Mouse (Mus musculus): ENCODE data around the gene Prkn. TPM values are rescaled to one million over a fixed set of nuclear protein-coding genes. Genes with fewer than 3 reads are reported as not detected.
A peak's percentile ranks its signal among the peaks of the same experiment; 100 is the strongest.

The Prkn gene
- total and polyA plus RNA-seq, 3 experiments: 4.8 to 8.8 (median 6.3) TPM

DNA sequence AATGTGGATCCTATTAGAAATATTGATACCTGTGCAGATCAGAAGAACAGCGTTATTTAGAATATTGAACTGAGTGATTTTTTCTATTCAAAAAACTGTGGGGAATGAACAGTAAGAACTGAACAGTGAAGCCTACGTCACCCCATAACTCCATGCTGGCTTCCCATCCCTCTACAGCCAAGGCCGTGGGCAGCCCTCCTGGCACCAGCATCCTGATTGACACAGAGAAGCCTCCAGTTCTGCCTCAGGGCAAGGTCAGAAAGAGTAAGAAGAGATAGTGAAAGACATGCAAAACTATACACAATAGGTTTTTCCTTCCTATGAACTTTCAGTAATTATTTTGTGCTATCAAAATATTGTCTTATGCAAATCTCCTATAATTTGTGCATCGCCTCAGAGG is 557.5 kb downstream of the Prkn start:
- peak; percentile 85 for DNase-seq

GRCm38 (mm10) chr17:11402225-11402875 is 562.2 kb downstream of the Prkn start:
- DNase-seq: no peak

DNA sequence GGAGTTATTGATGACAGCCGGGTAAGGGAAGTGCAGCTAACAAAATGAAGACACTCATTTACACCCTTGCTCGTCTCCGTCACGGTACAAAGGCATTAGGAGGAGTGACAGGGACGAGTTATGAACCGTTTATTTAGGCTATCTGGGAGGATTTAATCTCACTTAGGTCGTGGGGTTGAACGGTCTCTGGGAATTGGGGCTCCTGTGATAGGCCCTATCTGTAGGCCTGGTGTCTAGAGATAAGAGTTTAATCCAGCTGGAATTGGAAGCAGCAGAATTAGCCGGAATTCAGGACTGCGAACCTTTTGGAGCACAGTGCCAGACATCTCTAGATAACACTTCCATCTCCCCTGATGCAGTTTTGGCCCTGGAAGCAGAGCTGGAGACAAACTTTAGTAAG is 571.2 kb downstream of the Prkn start:
- DNase-seq: no peak

- peak; percentile 22 for DNase-seq
Observed at GRCm38 (mm10) chr17:11413688-11414087, 573.5 kb downstream of the Prkn start.

- DNase-seq: no peak
Observed at GRCm38 (mm10) chr17:11414288-11414687, 574.1 kb downstream of the Prkn start.

DNA sequence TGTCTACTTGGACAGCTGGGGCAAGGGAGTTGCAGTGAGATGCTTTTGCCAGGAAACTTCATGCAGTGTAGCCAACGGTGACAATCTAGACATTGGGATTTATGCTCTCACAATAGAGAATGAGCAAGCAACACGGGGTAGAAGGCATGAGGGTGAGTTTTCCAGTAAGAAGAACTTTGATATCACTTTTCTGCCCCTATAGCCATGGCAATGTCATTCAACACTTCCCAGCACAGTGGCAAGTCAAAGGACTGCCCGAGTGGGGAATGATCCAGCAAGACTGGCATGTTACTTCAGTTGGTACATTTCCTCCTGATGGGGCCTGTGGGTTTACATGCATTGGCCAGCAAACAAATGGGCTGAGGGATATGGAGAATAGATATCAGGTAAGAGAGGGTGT is 577.0 kb downstream of the Prkn start:
- no peak for DNase-seq

DNA sequence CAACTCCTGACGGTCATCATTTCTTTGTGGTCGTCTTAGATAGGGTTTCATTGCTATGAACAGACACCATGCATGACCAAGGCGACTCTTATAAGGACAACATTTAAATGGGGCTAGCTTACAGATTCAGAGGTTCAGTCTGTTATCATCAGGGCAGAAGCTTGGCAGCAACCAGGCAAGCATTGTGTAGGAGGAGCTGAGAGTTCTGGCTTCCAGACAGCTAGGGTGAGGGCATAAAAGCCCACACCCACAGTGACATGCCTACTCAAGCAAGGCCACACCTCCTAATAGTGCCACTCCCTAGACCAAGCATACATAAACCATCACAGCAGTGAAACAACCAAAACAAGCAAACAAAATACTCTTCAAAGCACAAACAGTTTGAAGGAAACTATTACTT is 579.3 kb downstream of the Prkn start:
- no peak for DNase-seq

- DNase-seq: no peak
Observed at GRCm38 (mm10) chr17:11420839-11421238, 580.7 kb downstream of the Prkn start.

DNA sequence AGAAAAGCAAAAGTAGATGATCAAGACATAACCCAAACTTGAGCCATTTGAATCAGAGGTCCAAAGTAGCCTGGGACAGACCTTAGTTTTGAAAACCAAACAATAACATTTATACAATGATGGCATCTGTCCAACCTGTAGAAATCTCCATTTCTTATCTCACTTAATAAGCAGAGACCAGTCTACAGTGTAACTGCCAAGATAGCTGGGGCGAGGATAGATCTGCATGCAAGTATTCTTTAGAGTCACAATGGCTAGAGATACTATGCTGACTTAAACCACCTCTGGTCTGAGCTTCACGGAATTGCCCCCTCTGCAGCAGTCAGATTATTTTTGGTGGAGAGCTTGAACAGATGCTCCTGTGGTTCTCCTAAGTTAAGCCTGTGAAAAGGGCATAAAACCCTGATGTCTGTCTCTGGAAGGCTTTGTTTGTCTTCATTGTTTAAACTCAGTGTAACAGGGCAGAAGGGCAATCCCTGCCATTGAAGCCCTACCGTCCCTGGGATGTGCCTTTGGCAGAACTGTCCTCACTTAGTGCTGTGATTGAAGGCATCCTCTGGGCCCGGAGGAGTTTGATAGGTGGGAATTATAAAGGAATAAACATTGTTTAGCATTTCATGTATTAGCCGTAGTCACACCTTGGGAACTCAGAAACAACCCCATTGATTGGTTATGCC is 581.2 kb downstream of the Prkn start:
- no peak for DNase-seq

DNA sequence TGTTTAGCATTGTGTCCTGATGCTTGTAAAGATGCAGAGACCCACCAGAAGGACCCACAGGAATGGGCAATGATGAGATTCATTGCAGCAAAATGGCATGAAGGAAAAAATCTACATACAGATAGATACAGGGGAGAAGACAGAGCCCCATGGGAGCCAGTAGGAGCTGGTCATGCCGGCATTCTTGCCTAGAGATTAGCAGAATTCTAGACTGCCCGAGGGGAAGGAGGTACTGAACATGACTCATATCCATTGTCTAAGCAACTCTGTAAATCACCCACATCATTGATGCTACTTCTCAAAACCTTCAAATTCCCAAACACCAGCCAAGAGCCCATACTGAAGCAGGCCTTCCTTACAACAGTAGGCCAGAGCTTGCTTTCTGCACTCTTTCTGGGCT is 591.1 kb downstream of the Prkn start:
- DNase-seq: no peak

DNA sequence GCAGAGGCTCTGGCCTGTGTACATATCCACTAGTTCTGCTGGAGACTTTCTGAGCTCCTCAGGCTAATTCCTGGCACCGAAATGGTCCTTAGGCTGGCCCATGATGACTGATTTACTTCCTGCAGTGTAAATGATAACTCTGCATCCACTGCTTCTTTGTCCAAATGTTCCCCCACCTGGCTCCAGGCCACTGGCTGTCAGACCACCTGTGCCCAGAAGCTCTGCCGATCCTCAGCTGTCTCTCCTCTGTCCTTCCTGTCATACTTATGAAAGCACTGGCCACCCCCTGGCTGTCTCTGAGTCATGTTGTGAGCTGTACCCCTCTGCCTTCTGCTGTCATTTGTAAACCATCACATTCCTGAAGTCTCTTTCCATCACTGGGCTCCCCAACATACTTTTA is 592.4 kb downstream of the Prkn start:
- no peak for DNase-seq

DNA sequence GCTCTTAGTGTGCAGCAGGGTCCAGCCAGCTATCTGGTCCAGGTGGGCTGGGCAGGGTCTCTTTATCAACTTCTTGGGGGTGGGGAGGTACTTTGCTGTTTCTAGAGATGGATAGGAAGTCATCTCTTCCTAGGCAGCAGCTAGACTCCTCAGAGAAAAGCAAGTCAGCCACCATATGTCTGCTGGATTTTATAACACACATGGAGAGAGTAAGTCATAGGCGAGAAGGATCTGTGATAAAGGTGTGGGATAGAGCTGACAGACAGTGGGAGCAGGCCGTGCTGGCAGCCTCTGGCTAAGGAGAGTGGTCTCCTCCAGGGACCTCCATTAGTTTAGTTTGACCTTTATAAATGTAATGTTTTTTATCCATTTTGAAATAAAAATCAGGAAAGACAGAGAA is 622.5 kb downstream of the Prkn start:
- no peak for DNase-seq

- no peak for DNase-seq
Observed at GRCm38 (mm10) chr17:11466095-11466494, 625.9 kb downstream of the Prkn start.

DNA sequence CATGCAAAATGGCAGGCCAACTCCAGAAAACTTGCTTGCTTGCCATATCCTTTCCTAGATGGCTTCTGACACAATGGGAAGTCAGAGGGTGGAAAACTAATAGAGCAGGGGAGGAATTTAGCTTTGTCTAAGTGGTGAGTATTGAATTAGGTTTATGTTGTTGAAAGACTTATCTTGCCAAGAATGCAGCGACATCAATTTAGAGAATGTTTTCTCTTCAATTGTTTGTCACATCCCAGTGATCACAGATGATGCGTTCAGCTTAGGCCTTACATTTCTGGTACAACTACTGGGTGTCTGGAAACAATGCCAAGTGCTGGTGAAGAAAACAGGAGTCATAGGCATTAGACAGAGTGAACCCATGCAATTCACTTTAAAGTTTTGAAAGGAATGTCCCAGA is 628.4 kb downstream of the Prkn start:
- DNase-seq: no peak

GRCm38 (mm10) chr17:11483032-11483431 is 642.8 kb downstream of the Prkn start:
- DNase-seq: no peak

DNA sequence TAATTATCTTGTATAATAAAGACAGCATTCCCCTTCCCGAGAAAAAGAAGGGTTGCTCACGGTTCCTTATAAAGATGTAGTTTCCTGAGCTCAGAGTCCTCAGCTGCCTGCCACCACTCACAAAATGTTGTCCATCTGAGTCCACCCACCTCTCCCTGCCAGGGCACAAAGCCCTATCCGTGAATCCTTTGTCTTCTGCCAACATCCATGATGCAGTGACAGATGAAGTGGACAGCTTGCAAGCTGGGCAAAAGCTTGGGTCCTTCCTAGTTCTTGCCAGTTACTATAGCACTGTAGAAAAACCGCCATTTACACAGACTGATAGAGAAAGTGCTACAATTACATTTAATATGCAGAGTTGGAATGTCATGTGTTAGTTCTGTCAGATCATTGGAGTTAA is 649.9 kb downstream of the Prkn start:
- DNase-seq: no peak

- peak; percentile 49 for DNase-seq
Observed at GRCm38 (mm10) chr17:11502556-11502955, 662.4 kb downstream of the Prkn start.

DNA sequence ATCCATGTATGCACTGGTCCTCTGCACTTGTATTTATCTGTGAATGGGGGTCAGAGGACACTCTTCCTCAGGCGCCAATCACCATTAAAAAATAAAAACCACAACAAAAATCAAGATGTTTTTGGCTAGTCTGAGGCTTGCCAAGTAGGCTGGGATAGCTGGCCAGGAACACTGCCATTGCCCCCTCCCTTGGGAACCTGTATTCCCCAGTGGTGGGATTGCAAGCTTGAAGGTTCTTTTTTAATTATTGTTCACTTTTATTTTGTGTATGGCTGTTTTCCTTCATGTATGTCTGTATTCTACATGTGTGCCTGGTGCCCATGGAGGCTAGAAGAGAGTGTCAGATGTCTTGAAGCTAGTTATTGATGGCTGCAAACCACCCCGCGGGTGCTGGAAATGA is 664.3 kb downstream of the Prkn start:
- DNase-seq: no peak

DNA sequence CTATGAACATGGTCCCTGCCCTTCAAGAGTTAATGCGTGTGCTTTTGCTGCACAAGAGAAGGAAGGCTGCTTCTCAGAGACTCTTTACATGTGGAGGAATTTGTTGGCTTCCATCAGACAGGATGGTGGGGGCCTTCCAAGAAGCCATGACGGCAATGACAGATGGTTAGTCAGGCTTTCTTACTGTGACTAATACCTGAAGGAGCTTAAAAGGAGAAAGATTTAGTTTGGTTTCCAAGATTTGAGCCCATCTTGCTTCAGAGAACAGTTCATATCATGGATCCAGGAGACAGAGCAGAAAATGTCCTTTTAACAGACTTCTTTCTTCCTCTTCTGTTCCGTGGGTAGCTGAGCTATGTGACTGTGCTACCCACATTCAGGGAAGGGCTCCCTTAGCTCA is 666.9 kb downstream of the Prkn start:
- DNase-seq: no peak

DNA sequence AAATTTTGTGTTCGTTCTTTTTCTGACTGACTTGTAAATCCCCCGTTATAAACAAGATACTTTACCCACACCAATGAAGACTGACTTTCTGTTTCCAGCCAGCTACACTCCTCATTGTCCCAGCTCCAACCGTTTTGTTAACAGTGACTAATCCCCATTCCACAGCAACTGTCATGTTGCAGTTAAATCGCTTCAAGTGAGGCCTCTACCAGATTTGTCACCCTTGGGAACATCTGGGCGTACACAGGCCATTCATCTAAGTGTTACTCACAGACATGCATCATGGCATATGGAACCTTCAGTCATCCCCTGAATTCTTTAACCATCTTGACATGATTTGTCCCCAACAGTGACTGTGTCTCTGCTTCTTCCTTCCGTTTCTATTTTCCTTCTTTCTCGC is 669.9 kb downstream of the Prkn start:
- DNase-seq: no peak

DNA sequence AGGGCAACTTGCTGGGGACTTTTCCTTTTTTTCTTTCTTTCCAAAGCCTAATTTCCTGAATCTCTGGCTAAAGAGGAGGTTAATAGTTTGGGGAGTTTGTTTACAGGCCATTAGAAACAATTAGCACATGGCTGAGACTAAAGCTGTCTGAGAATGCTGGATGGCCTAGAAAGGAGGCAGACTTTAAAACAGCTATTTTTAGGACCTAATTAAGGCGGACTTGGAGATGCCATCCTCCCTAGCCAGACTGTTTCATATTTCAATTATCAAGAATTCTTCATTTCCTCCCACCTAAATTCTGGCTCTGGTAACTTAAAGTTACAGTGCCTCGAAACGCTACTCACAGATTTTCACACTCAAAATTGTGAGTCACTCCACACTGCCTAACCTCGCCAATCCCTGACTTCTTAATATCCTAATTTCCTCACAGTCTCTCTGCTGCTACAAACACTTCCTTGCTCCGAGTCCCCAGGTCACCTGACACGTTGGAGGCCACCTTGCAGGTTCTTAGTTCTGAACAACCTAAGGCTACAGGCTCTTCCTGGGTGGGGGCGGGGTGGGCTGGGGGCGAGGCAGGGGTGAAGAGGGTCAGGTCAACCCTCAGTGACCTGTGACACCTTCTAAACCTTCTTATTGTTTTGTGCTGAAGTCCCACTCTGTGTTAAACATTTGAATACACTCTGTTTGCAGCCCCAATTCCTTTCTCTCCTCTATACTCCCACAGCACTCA is 674.0 kb downstream of the Prkn start:
- DNase-seq: no peak

DNA sequence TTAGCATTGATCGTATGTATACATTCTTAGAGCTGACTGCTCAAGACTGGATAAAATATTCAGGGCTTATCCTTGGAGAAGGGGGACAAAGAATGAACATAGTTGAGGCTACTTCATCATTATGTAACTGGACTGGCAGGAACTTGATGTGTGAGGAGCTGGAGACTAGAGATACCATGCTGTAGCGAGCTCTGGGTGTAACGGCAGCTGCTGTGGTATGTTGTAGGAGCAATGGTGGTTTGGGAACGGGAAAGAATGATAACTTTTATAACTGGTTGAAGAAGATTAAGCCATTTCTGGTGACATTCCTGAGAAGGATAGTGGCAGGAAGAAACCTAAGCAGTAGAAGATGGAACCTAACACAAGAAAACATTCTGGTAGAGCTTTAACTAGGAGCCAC is 675.4 kb downstream of the Prkn start:
- no peak for DNase-seq

- DNase-seq: no peak
Observed at GRCm38 (mm10) chr17:11516165-11516564, 676.0 kb downstream of the Prkn start.

GRCm38 (mm10) chr17:11532066-11532465 is 691.9 kb downstream of the Prkn start:
- DNase-seq: no peak
